Mouse (Mus musculus) gastrocnemius, adult 2 months (tissue): ENCODE measurements around the gene Polr2c. TPM values are rescaled to one million over a fixed set of nuclear protein-coding genes. Genes with fewer than 3 reads are reported as not detected.

ENCODE experiments used
- DNase-seq: peaks from one replicate; pipeline ENCODE4 v3.0.0; 2022
- H3K27ac ChIP-seq: fragments of 200-600 bp; 2 replicates; pipeline ENCODE4 v1.8.1; 2022; ENCODE audit warnings: mild to moderate bottlenecking
- H3K4me3 ChIP-seq: fragments of 200-600 bp; 2 replicates; pipeline ENCODE4 v1.8.1; 2022; ENCODE audit warnings: mild to moderate bottlenecking, moderate library complexity
- CTCF ChIP-seq: fragments of 200-600 bp; IDR thresholded peaks from 2 replicates; pipeline ENCODE4 v1.8.1; 2022; ENCODE audit warnings: antibody characterized with exemption, mild to moderate bottlenecking, moderate library complexity
- intact Hi-C: fragments of 180-260 bp; cut with DNase I; formaldehyde crosslinking; loops from one replicate; pipeline ENCODE4 v1.15.1; 2025
- total RNA-seq, 2 experiments: library from RNA; stranded (reverse); gene quantifications; 2 replicates each; pipeline ENCODE4 v1.2.3; 2021

Gene Polr2c
- total RNA-seq, 2 experiments from 2014 or later: 47.3 to 49.8 TPM

DNA sequence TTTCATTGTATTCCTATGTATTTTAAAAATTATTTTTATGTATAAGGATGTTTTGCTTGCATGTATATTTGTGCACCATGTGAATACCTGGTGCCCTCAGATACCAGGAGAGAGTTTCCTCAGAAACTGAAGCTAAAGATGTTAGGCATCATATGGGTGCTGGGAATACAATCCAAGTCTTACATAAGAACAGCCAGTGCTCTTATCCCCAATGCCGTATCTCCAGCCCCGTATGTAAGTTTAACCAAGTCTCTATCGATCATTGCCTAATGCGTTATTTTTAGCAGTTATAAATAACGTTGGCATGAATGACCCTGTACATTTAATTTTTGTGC is 272 bp upstream of the Polr2c start:
- no peak for TF ChIP-seq CTCF
- intact Hi-C loops: no loop called here
- DNase-seq: no peak
- peak overlapping the region; percentile 93 for H3K27ac ChIP-seq
- H3K4me3 ChIP-seq: peak overlapping the region; percentile 100

DNA sequence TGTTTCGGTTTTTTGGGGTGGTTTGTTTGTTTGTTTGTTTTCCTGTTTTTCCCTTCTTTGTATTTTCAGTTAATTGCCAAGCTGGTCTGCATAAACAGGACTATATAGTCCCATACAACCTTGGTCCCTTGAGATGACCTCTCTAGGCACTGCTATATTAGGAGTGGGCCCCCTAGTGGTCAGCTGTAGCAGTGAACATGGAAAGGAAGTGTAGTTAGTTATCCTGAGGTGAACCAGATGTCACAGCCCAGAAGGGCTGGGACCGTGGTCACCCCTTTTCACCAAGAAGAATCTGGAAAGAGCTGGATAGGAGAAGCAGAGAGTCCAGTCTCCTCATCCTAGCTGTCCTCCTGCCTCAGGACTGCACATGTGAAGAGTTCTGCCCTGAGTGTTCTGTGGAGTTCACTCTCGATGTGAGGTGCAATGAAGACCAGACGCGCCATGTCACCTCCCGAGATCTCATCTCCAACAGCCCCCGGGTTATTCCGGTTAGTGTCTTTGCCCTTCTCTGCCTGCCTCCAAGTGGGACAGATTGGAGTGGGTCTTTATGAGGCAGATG is 4.2 kb downstream of the Polr2c start:
- DNase-seq: peak; percentile 75
- TF ChIP-seq CTCF: peak; percentile 91; the same call in 1 of the 2 replicates
- no peak overlapping the region for H3K4me3 ChIP-seq
- intact Hi-C loops: no loop called here
- H3K27ac ChIP-seq: no peak overlapping the region

DNA sequence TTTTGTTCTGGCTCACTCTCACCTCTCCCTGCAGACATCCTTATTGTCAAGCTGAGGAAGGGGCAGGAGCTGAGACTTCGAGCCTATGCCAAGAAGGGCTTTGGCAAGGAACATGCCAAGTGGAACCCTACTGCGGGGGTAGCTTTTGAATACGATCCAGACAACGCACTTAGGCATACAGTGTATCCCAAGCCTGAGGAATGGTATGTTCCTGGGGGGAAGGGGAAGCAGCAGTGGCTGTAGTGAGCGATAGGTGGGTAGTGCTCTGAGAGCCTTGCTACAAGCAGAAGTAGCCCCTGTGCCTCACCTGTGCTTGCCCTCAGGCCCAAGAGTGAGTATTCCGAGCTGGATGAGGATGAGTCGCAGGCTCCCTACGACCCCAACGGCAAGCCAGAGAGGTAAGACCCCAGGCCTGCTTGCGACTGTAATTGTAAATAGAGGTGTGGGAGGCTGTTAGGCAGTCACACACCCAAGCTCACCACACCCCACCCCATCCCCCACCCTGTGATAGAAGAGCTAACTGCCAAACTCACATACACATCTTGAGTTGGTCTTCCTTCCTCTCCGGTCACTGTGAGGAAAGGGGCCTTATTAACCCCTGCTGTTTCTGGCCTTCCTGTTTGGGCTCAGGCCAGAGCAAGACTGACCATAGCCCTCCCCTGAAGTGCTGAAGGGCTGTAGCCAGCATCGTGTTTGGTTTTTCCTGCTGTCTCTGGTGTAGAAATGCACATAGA is 5.4 kb downstream of the Polr2c start:
- DNase-seq: no peak
- Histone ChIP-seq H3K27ac (peak overlapping the region; percentile 16; the same call in 1 of the 2 replicates), H3K4me3 (no peak overlapping the region)
- intact Hi-C loops: no loop called here
- TF ChIP-seq CTCF: no peak

DNA sequence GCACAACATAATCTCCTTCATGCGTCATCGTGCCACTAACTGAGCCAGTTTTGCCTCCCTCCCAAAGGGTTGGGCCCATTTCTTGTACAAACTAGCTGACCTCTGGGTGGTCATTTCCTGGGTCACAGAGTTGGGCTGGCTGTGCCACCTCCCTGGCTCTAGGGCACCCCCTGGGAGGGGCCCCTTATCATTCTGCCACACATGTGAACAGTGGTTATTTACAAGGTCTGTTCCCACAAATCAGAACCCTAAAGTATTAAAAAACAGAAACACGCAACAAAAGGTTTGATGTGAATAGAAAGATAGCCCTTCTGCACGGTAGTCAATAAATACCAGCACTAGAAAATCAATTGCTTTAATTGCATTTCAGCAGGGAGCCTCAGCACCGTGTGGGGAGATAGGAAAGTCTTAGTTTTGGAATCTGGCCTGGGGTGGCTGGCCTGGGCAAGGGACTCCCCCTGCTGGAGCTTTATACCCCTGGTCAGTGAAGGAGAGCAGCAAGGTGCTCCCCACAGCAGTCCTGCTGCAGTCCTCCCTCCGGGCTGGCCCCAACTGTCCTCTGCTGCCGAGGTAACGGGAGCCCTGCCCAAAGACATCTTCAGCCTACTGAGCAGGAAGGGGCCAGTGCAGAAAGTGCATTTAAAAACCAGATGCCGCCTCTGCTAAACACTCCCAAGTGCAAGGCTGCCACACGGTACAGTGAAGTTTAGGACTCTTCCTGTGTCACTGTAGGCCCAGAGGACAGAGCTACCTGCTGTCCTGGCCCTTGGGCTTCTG is 6.8 kb downstream of the Polr2c start:
- no peak overlapping the region for H3K4me3 ChIP-seq
- H3K27ac ChIP-seq: 0 out of 2 replicates have a peak overlapping the region, but pooled peaks have one; percentile 8
- DNase-seq: no peak
- TF ChIP-seq CTCF: peak; percentile 31
- intact Hi-C loops: no loop called here

DNA sequence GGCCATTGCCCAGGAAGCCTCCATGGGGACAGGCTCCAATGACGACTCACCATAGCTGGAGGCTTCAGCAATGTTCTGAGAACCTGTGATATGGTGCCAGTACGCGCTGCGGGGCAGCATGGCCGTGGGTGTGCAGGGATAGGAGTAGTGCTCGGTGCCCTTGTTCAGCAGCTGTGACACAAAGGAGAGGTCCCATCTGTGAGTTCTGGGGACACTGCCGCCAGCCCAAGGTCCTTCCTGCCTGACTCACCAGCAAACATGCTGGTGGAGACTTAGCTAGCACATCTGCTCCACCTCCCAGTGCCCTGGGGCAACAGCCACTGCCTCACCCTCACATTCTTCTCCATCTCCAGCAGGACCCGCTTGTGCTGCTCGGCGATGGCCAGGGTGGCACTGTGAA is 8.0 kb downstream of the Polr2c start:
- no peak for TF ChIP-seq CTCF
- intact Hi-C loops: no loop called here
- no peak overlapping the region for H3K4me3 ChIP-seq
- H3K27ac ChIP-seq: no peak overlapping the region
- no peak for DNase-seq

DNA sequence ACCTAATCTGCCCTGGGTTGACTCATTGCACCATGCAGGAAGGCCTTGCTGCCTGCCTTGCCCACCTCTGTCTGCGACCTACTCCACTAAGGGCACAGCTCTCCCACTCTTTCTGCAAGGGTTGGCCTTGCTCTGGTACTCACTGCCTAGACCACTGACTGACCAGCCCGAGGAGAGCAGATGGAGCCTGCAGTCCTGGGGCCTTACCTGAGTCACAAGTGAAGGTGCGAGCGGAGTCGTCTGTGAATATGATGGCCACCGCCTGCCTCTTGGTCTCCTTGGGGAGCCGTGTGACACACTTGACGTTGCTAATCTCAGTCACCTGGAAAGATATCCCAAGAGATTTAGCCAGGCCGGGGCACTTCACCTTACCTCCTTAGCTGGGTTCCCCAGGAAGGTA is 9.7 kb downstream of the Polr2c start:
- DNase-seq: no peak
- Histone ChIP-seq H3K4me3 (no peak overlapping the region), H3K27ac (no peak overlapping the region)
- TF ChIP-seq CTCF: no peak
- intact Hi-C loops: no loop called here

DNA sequence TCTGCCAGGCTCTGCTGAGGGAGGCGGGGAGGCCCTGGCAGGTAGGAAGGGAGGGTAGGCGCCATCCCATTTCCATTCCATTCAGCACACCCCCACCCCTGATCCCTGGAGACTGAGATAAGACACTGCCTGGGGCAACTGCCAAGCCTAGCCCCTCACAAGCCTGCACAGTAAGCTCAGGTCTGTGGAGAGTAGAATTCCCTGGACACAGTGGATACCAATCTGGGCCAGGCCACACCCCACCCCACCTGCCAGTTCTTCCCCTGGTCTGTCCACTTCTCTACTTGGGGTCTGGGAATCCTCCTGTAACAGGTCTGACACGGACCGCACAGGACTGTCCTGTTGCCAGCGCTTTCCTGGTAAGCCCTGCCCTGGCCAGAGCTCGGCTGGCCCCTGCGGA is 11.9 kb downstream of the Polr2c start:
- no peak for DNase-seq
- TF ChIP-seq CTCF: no peak
- intact Hi-C loops: no loop called here

DNA sequence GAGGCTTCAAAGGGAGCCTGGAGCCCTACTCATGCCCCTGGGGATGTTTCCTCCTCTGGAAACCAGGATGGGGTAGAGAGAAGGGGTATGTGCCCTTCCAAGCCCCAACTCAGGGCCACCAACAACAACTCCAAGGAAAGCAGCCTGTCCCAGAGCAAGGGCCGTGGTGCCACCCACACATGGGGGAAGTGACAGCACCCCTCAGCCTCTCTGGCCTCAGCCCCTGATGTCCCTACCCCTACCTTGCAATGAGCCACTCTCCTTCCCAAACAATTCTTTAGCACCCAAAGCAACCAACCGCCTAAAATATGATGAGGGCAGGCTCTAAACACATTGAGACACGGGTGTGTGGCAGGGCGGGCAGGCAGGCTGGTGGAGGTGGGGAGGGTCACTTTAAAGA is 12.8 kb downstream of the Polr2c start:
- intact Hi-C loops: no loop called here
- Histone ChIP-seq H3K27ac (peak overlapping the region; percentile 12; the same call in 1 of the 2 replicates), H3K4me3 (peak overlapping the region; percentile 70)
- DNase-seq: no peak
- TF ChIP-seq CTCF: no peak

More for the DNA sequence above, 11.9 kb downstream of the Polr2c start:
- H3K4me3 ChIP-seq: no peak overlapping the region
- peak overlapping the region; percentile 12; the same call in 1 of the 2 replicates for H3K27ac ChIP-seq

DNA sequence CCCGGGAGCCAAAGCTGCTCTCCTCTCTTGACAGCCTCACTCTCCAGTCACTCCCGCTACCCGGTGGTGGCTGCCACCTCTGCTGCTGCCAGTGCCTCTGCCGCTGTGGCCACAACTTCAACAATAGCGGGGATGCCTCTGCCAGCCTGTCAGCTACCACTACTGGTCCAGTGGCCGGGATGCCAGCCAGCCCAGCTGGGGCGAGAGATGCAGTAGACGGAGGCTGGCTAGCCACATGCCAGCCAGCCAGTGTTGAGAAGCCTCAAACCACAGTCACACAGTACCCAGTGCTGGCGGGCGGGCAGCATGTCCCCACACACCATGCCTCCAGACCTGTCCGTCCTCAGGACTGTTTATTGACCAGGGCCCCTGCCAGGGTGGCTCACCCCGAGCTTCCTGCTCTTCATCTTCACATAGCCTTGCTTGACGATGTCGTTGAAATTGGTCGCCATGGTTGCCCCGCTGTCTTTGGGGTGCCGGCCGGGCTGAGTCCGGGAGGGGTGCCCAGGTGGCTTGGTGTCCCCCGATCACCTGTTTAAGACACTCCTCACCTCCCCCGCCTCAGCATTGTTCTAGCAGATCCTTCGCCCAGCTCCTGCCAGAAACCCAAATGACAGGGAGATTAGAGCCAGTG is 13.3 kb downstream of the Polr2c start:
- Histone ChIP-seq H3K27ac (peak overlapping the region; percentile 73), H3K4me3 (peak overlapping the region; percentile 70)
- TF ChIP-seq CTCF: no peak
- intact Hi-C loops: no loop called here
- DNase-seq: peak; percentile 56

DNA sequence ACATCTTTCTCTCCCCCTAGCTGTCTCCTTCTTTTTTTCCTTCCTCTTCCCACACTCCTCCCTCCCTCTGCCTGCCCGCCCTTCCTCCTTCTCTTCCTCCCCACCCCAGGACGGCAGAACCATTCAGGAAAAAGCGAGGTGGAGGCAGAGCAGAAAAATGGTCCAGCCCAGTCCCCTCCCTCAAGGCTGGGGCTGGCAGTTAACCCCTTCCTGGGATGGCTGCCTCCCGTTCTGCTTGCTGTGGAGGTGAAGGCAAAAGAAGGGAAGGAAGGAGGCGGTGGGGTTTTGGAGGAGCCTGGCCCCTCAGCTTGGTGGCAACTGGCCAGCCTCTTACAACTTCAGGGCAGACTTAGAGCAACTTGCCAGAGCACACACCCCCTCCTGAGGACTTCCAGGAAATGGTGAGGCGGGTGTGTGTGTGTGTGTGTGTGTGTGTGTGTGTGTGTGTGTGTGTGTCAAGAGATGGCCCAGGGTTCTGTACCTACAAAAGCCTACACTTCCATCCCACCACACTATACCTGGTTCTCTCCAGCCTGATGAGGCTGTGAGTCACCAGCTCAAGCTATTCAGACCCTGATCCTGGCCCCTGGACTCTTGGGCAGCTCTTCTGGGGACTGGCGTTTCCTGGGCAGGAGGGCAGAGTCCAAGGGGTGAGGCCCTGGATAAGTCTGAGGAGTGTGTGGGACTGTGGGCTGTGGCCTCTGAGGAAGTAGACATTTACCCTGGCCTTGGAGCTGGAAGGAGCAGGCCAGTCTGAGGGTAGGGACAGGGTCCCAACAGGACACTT is 14.1 kb downstream of the Polr2c start:
- intact Hi-C loops: no loop called here
- peak overlapping the region; percentile 73 for H3K27ac ChIP-seq
- H3K4me3 ChIP-seq: peak overlapping the region; percentile 70
- no peak for TF ChIP-seq CTCF
- DNase-seq: peak; percentile 72

DNA sequence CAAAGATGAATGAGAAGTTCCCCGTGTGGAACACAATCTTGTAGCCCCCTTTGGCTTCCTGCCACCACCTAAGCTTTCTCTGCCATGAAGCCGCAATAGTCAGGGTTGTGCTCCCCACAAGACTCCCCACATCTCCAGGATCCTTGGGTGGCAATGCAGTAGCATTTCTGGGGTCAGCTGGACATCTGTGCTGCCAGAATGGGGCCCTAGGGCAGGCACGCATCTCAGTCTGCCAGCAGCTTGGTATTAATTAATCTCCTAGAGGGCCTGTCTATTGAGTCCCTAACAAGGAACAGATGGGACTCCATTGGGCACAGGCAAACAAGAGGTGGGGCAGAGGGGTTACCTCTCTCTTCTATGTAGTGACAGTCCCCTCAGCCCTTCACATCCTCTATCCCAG is 14.9 kb downstream of the Polr2c start:
- Histone ChIP-seq H3K4me3 (no peak overlapping the region), H3K27ac (no peak overlapping the region)
- DNase-seq: no peak
- TF ChIP-seq CTCF: no peak
- intact Hi-C loops: no loop called here

DNA sequence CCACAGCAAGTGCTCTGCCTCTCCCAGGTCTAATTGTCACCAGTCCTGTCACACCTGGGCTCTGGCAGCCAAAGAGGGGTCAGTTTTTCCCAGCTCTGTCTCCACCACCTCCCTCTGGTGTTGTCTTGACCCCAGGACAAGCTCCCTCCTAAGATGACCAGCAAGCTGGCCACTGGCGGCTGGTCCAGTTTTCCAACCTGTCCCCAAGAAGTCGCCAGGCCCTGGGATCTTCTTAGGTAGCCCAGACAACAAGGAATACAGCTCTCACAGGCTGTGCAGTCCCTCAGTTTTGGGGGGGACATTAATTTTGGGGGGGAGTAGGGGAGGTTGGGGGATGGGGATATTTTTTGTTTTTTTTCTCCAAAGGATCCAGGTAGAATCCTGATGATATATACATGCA is 15.3 kb downstream of the Polr2c start:
- TF ChIP-seq CTCF: no peak
- no peak overlapping the region for H3K27ac ChIP-seq
- intact Hi-C loops: no loop called here

More for the DNA sequence above, 15.3 kb downstream of the Polr2c start:
- no peak overlapping the region for H3K4me3 ChIP-seq
- DNase-seq: no peak
